Mouse (Mus musculus) MEL (cell line): ENCODE measurements around the gene Lman1l. TPM values are rescaled to one million over a fixed set of nuclear protein-coding genes. Genes with fewer than 3 reads are reported as not detected.

Experiments
- DNase-seq: peaks from one replicate; pipeline ENCODE4 v3.0.0; 2011; ENCODE audit warnings: low read depth, low spot score
- H3K27ac ChIP-seq: 2 replicates; pipeline ENCODE4 v1.5.1; 2012; ENCODE audit warnings: low read depth, mild to moderate bottlenecking, control low read depth, low read length, moderate library complexity; ENCODE audit not compliant: control insufficient read depth
- H3K27me3 ChIP-seq, 2 experiments: fragments of 150-350 bp in 1 of 2; sonication (generic) in 1 of 2; 2 replicates each; pipeline ENCODE4 v1.6.1; 2012; ENCODE audit warnings: low read length in 2 of 2, mild to moderate bottlenecking in 2 of 2, improper control_type of control experiment in 1 of 2, moderate library complexity in 1 of 2; ENCODE audit not compliant: insufficient read depth in 2 of 2, control insufficient read depth in 1 of 2
- H3K36me3 ChIP-seq, 2 experiments: 2 replicates each; pipeline ENCODE4 v1.6.1; 2012 to 2014; ENCODE audit warnings: low read length in 2 of 2, improper control_type of control experiment in 1 of 2, inconsistent platforms in 1 of 2, mild to moderate bottlenecking in 1 of 2; ENCODE audit not compliant: insufficient read depth in 2 of 2, control insufficient read depth in 1 of 2
- H3K4me1 ChIP-seq, 2 experiments: fragments of 150-350 bp in 1 of 2; sonication (generic) in 1 of 2; 2 replicates each; pipeline ENCODE4 v1.6.1; 2012; ENCODE audit warnings: low read length in 2 of 2, improper control_type of control experiment in 1 of 2, mild to moderate bottlenecking in 1 of 2; ENCODE audit not compliant: insufficient read depth in 2 of 2, control insufficient read depth in 1 of 2
- H3K4me3 ChIP-seq, 2 experiments: fragments of 150-350 bp in 1 of 2; sonication (generic) in 1 of 2; 2 replicates each; pipeline ENCODE4 v1.5.1; 2012; ENCODE audit warnings: low read depth in 2 of 2, low read length in 2 of 2, mild to moderate bottlenecking in 2 of 2, moderate library complexity in 2 of 2, control low read depth in 1 of 2, improper control_type of control experiment in 1 of 2; ENCODE audit not compliant: control insufficient read depth in 1 of 2, insufficient read depth in 1 of 2
- H3K79me2 ChIP-seq: 2 replicates; pipeline ENCODE4 v1.6.1; 2012; ENCODE audit warnings: mild to moderate bottlenecking, low read length, moderate library complexity; ENCODE audit not compliant: control insufficient read depth, poor library complexity, insufficient read depth
- H3K9ac ChIP-seq: 2 replicates; pipeline ENCODE4 v1.6.1; 2012; ENCODE audit warnings: low read depth, mild to moderate bottlenecking, control low read depth, low read length, moderate library complexity; ENCODE audit not compliant: control insufficient read depth, poor library complexity, severe bottlenecking
- H3K9me3 ChIP-seq: fragments of 150-350 bp; sonication (generic); replicated peaks from 2 replicates; pipeline ENCODE4 v1.6.1; 2012; ENCODE audit warnings: mild to moderate bottlenecking, low read length, improper control_type of control experiment, moderate library complexity; ENCODE audit not compliant: insufficient read depth
- CHD1 ChIP-seq: IDR thresholded peaks from 2 replicates; pipeline ENCODE4 v1.6.1; 2012; ENCODE audit warnings: low read depth, mild to moderate bottlenecking, inconsistent platforms, low read length, improper control_type of control experiment
- CHD2 ChIP-seq: IDR thresholded peaks from 2 replicates; pipeline ENCODE4 v1.6.1; 2011; ENCODE audit warnings: low read length, improper control_type of control experiment
- E2F4 ChIP-seq: IDR thresholded peaks from 2 replicates; pipeline ENCODE4 v1.6.1; 2011; ENCODE audit warnings: low read depth, low read length, improper control_type of control experiment, borderline replicate concordance
- ELF1 ChIP-seq: IDR thresholded peaks from 2 replicates; pipeline ENCODE4 v1.6.1; 2014; ENCODE audit warnings: low read depth, mild to moderate bottlenecking, inconsistent platforms, low read length, improper control_type of control experiment, moderate library complexity
- EP300 ChIP-seq, 2 experiments: IDR thresholded peaks; 2 replicates each; pipeline ENCODE4 v1.6.1; 2011; ENCODE audit warnings: improper control_type of control experiment in 2 of 2, low read length in 2 of 2, low read depth in 1 of 2, mild to moderate bottlenecking in 1 of 2
- GABPA ChIP-seq: IDR thresholded peaks from 2 replicates; pipeline ENCODE4 v1.6.1; 2012; ENCODE audit warnings: low read depth, mild to moderate bottlenecking, inconsistent platforms, low read length, improper control_type of control experiment, moderate library complexity
- HCFC1 ChIP-seq: IDR thresholded peaks from 2 replicates; pipeline ENCODE4 v1.6.1; 2012; ENCODE audit warnings: low read depth, mild to moderate bottlenecking, inconsistent platforms, low read length, improper control_type of control experiment, moderate library complexity
- JUND ChIP-seq: IDR thresholded peaks from 2 replicates; pipeline ENCODE4 v1.6.1; 2011; ENCODE audit warnings: low read depth, mild to moderate bottlenecking, improper control_type of control experiment, low read length
- KAT2A ChIP-seq: conservative IDR thresholded peaks from 2 replicates; pipeline ENCODE4 v1.6.1; 2012; ENCODE audit warnings: low read depth, low read length, improper control_type of control experiment, inconsistent platforms
- MAX ChIP-seq: IDR thresholded peaks from 2 replicates; pipeline ENCODE4 v1.6.1; 2011; ENCODE audit warnings: low read length, improper control_type of control experiment
- MXI1 ChIP-seq: IDR thresholded peaks from 2 replicates; pipeline ENCODE4 v1.6.1; 2011; ENCODE audit warnings: mild to moderate bottlenecking, low read depth, low read length, improper control_type of control experiment
- MYB ChIP-seq: IDR thresholded peaks from 2 replicates; pipeline ENCODE4 v1.6.1; 2011; ENCODE audit warnings: mild to moderate bottlenecking, low read depth, low read length, improper control_type of control experiment
- NRF1 ChIP-seq: IDR thresholded peaks from 2 replicates; pipeline ENCODE4 v1.6.1; 2014; ENCODE audit warnings: low read depth, mild to moderate bottlenecking, inconsistent platforms, low read length, improper control_type of control experiment, moderate library complexity; ENCODE audit not compliant: poor library complexity, insufficient read depth, severe bottlenecking
- POLR2A ChIP-seq, 2 experiments: IDR thresholded peaks; 2 replicates each; pipeline ENCODE4 v1.6.1; 2011 to 2012; ENCODE audit warnings: low read length in 2 of 2, mild to moderate bottlenecking in 2 of 2, control low read depth in 1 of 2, improper control_type of control experiment in 1 of 2, low read depth in 1 of 2, moderate library complexity in 1 of 2; ENCODE audit not compliant: control insufficient read depth in 1 of 2, insufficient read depth in 1 of 2, poor library complexity in 1 of 2
- POLR2AphosphoS2 ChIP-seq: IDR thresholded peaks from 2 replicates; pipeline ENCODE4 v1.6.1; 2011; ENCODE audit warnings: low read length, improper control_type of control experiment
- POLR2AphosphoS5 ChIP-seq: IDR thresholded peaks from 2 replicates; pipeline ENCODE4 v1.6.1; 2012; ENCODE audit warnings: low read depth, borderline replicate concordance, mild to moderate bottlenecking, inconsistent platforms, low read length, moderate library complexity, mixed read lengths
- RAD21 ChIP-seq: IDR thresholded peaks from 2 replicates; pipeline ENCODE4 v1.6.1; 2011; ENCODE audit warnings: mild to moderate bottlenecking, low read depth, low read length, improper control_type of control experiment
- SIN3A ChIP-seq: IDR thresholded peaks from 2 replicates; pipeline ENCODE4 v1.6.1; 2012; ENCODE audit warnings: low read length, improper control_type of control experiment, inconsistent platforms
- SMC3 ChIP-seq: IDR thresholded peaks from 2 replicates; pipeline ENCODE4 v1.6.1; 2011; ENCODE audit warnings: low read depth, low read length, improper control_type of control experiment
- TAL1 ChIP-seq: IDR thresholded peaks from 2 replicates; pipeline ENCODE4 v1.6.1; 2012; ENCODE audit warnings: mild to moderate bottlenecking, inconsistent platforms, low read length, moderate library complexity, mixed read lengths
- TCF12 ChIP-seq: IDR thresholded peaks from 2 replicates; pipeline ENCODE4 v1.6.1; 2014; ENCODE audit warnings: low read depth, mild to moderate bottlenecking, inconsistent platforms, low read length, improper control_type of control experiment, moderate library complexity
- UBTF ChIP-seq: IDR thresholded peaks from 2 replicates; pipeline ENCODE4 v1.6.1; 2012; ENCODE audit warnings: low read depth, mild to moderate bottlenecking, inconsistent platforms, low read length, improper control_type of control experiment, moderate library complexity, borderline replicate concordance; ENCODE audit not compliant: insufficient read depth
- USF2 ChIP-seq, 2 experiments: IDR thresholded peaks; 2 replicates each; pipeline ENCODE4 v1.6.1; 2011 to 2012; ENCODE audit warnings: improper control_type of control experiment in 2 of 2, low read length in 2 of 2, borderline replicate concordance in 1 of 2, inconsistent platforms in 1 of 2, low read depth in 1 of 2, mild to moderate bottlenecking in 1 of 2; ENCODE audit not compliant: insufficient read depth in 1 of 2
- ZMIZ1 ChIP-seq: IDR thresholded peaks from 2 replicates; pipeline ENCODE4 v1.6.1; 2012; ENCODE audit warnings: low read depth, mild to moderate bottlenecking, inconsistent platforms, low read length, improper control_type of control experiment, moderate library complexity
- ZNF384 ChIP-seq: IDR thresholded peaks from 2 replicates; pipeline ENCODE4 v1.6.1; 2012; ENCODE audit warnings: low read depth, mild to moderate bottlenecking, inconsistent platforms, low read length, improper control_type of control experiment
- polyA plus RNA-seq, 2 experiments: library from polyadenylated mRNA; stranded (reverse) in 1 of 2; unstranded in 1 of 2; fragments of >175 nt in 1 of 2; fragments of >200 nt in 1 of 2; gene quantifications; 2 replicates each; pipeline versions ENCODE4 v1.2.1 to v1.2.4; 2012; ENCODE audit warnings: low replicate concordance in 2 of 2, low read depth in 1 of 2; ENCODE audit not compliant: insufficient read length in 2 of 2, insufficient read depth in 1 of 2, missing spikeins in 1 of 2
- total RNA-seq: library from RNA; depleted of rRNA; stranded (reverse); fragments of 300-350 nt; gene quantifications from 2 replicates; pipeline ENCODE4 v1.2.3, GENCODE M21; 2012

Lman1l gene
- total and polyA plus RNA-seq, 3 experiments, result 0.08 to 0.11 TPM; not detected in 1

DNA sequence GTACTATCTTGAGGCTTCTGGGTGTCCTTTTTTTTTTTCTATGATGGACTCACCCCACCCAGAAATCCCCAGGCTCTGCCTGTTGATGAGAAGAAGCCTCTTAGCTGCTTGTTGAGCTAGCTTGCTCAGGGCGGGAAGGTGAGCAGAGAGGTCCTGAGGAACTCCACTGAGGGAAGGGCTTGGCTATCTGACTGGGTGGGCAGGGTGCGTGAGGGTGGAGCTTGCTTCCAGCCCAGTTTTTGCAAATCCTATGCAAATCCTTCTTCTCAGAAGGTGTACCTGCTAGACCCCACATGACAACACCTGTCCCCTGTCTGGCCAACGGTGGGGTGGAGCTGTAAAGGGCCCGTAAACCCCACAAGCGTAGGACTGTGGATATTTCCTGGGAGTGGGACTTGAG is 32.7 kb upstream of the Lman1l start, which contains the start of gene Csk:
TSS of gene Csk (minus strand) at position 349 of the 400 bp plus-strand sequence.
- TF ChIP-seq POLR2AphosphoS5, result no peak
- no peak for TF ChIP-seq HCFC1
- no peak for TF ChIP-seq CHD2
- TF ChIP-seq MXI1, result no peak
- TF ChIP-seq NRF1, result no peak
- no peak for TF ChIP-seq KAT2A
- TF ChIP-seq SIN3A, result no peak
- no peak for TF ChIP-seq USF2 (IDR thresholded peaks at IDR 0.05; ENCODE audit: borderline replicate concordance in 1 of 2, insufficient read depth in 1 of 2, low read depth in 1 of 2, low read length in 2 of 2)
- no peak for TF ChIP-seq GABPA
- TF ChIP-seq ELF1, result no peak
- no peak for TF ChIP-seq POLR2A (IDR thresholded peaks at IDR 0.05; ENCODE audit: control insufficient read depth in 1 of 2, insufficient read depth in 1 of 2, low read depth in 1 of 2, low read length in 2 of 2, poor library complexity in 1 of 2)
- TF ChIP-seq EP300 (IDR thresholded peaks at IDR 0.05; ENCODE audit: low read depth in 1 of 2, low read length in 2 of 2), result no peak
- no peak for TF ChIP-seq E2F4
- TF ChIP-seq RAD21, result no peak
- no peak for TF ChIP-seq MYB
- TF ChIP-seq ZMIZ1, result no peak
- TF ChIP-seq MAX, result no peak
- TF ChIP-seq JUND, result no peak

DNA sequence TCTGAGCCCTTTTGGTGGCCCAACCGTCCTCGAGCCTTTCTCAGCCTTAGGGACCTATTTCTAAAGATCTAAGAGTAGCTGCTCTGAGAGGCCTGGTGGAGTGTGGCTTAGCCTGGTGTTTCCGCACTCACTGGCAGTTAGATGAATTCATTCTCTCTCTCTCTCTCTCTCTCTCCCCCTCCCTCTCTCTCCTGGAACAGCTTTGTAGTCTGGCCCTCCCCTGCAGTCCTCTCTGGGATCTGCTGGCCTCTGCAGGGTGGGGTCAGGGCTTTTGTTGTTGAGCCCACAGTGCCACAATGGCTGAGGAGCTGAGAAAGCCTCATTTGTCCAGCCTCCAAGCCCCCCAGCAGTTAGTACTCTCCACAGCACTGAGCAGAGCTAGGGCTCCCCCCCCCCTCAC is 32.3 kb upstream of the Lman1l start:
- Histone ChIP-seq H3K27me3 (no peaks in the 10 kb centered on the region), H3K27ac (no peak overlapping the region), H3K9ac (no peak overlapping the region), H3K4me3 (no peak overlapping the region), H3K4me1 (peaks cover 4 to 23% of the 10 kb centered on the region in 2 experiments), H3K79me2 (no peaks in the 10 kb centered on the region), H3K36me3 (peaks cover 0 to 17% of the 10 kb centered on the region in 2 experiments; a peak in 2 of 4 replicates), H3K9me3 (no peaks in the 10 kb centered on the region)
- no peak for DNase-seq
- TF ChIP-seq ZNF384, result no peak
- no peak for TF ChIP-seq MAX
- no peak for TF ChIP-seq SIN3A
- no peak for TF ChIP-seq USF2 (IDR thresholded peaks at IDR 0.05; ENCODE audit: borderline replicate concordance in 1 of 2, insufficient read depth in 1 of 2, low read depth in 1 of 2, low read length in 2 of 2)
- TF ChIP-seq RAD21, result no peak
- no peak for TF ChIP-seq HCFC1
- TF ChIP-seq POLR2AphosphoS2, result no peak
- no peak for TF ChIP-seq SMC3
- no peak for TF ChIP-seq CHD1
- no peak for TF ChIP-seq UBTF
- no peak for TF ChIP-seq EP300 (IDR thresholded peaks at IDR 0.05; ENCODE audit: low read depth in 1 of 2, low read length in 2 of 2)
- no peak for TF ChIP-seq TAL1
- no peak for TF ChIP-seq TCF12
- TF ChIP-seq ELF1, result no peak
- TF ChIP-seq MXI1, result no peak
- TF ChIP-seq GABPA, result no peak

More for the DNA sequence above, 32.7 kb upstream of the Lman1l start, which contains the start of gene Csk:
- Histone ChIP-seq H3K36me3 (peaks cover 0 to 14% of the 10 kb centered on the region in 2 experiments; a peak in 2 of 4 replicates), H3K4me1 (peaks cover 2 to 19% of the 10 kb centered on the region in 2 experiments; a peak in 3 of 4 replicates), H3K27me3 (no peaks in the 10 kb centered on the region), H3K27ac (no peak within 1 kb of the TSS), H3K4me3 (no peak within 1 kb of the TSS), H3K9ac (no peak within 1 kb of the TSS), H3K9me3 (no peaks in the 10 kb centered on the region), H3K79me2 (no peaks in the 10 kb centered on the region)
- DNase-seq, result no peak
